Mouse (Mus musculus): ENCODE results near the gene Trim13. TPM values are rescaled to one million over a fixed set of nuclear protein-coding genes. Genes with fewer than 3 reads are reported as not detected.
A peak's percentile ranks its signal among the peaks of the same experiment; 100 is the strongest.
"Not testable (repeated sequence)": the region's sequence is repeated elsewhere in the genome, so short reads cannot be mapped to it uniquely, and the experiment has no call there.

Gene Trim13
- polyA plus RNA-seq (2015; fragmentation: Nextera tagmentation; extraction: Ambion mirVana) = 58.9 and 59.0 TPM in 2 replicates

DNA sequence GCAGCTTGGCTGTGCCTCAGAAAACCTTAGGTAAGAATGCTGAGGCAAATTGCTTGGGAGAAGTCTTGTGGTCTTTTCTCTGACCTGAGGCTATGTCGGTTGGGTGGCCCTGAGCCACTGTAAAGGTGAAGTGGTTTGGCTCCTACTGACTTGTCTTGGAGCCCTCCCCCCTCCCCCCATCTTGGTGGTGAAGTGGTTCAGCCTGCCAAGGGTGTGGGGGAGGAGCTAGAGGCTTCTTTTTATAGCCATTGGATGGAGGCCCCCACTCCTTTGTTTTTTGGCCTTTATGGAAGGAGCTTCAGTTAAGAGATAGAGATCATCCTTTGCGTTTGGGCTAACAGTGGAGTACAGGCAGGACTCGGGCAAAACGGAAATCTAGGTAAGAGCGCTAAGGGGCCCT, at the start of gene Trim13:
Gene Trim13 (plus strand): TSS at position 280 of the 400 bp plus-strand sequence.
- peaks cover 4% of the 10 kb centered on the region; the same call in 1 of the 2 replicates for H3K36me3 ChIP-seq
- H3K27ac ChIP-seq (replicated peaks) = no peak within 1 kb of the TSS
- no peak for ATAC-seq (ENCODE audit: low read depth)
- peak within 1 kb of the TSS; percentile 83 for H3K4me3 ChIP-seq
- H3K4me2 ChIP-seq = peak within 1 kb of the TSS; percentile 68
- peak within 1 kb of the TSS; percentile 93 for H3K9ac ChIP-seq
- H3K9me3 ChIP-seq = no peaks in the 10 kb centered on the region
- 39% methylated on average over 5 of the region's 5 CpGs for WGBS
- peaks cover 25% of the 10 kb centered on the region for H3K4me1 ChIP-seq (replicated peaks)
- H3K27me3 ChIP-seq = no peaks in the 10 kb centered on the region

DNA sequence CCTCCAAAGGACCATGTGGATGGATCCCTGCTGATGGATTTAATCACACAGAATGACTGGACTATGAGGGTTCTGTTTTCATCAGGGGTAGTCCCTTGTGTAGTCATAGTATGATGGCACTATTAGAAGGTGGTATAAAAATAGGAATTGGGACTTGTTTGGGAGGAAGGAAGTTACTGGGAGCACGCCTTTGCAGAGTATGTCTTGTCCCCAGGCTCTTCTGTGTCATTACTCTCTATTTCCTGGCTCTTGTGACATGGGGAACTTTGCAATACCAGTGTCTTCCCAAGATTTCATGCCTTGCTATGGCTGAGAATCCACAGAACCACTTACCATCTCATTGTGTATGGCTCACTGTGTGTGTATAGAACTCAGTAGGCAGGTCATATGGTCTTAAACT, 49.4 kb upstream of the Trim13 start:
- Histone ChIP-seq H3K27me3 (no peaks in the 10 kb centered on the region), H3K36me3 (peaks cover 24% of the 10 kb centered on the region), H3K4me2 (no peak overlapping the region), H3K4me1 (replicated peaks) (no peaks in the 10 kb centered on the region), H3K9ac (no peak overlapping the region), H3K9me3 (no peaks in the 10 kb centered on the region), H3K27ac (replicated peaks) (no peak overlapping the region), H3K4me3 (no peak overlapping the region)
- WGBS = 89% methylated on average over 1 of the region's 1 CpGs
- ATAC-seq (ENCODE audit: low read depth) = no peak

DNA sequence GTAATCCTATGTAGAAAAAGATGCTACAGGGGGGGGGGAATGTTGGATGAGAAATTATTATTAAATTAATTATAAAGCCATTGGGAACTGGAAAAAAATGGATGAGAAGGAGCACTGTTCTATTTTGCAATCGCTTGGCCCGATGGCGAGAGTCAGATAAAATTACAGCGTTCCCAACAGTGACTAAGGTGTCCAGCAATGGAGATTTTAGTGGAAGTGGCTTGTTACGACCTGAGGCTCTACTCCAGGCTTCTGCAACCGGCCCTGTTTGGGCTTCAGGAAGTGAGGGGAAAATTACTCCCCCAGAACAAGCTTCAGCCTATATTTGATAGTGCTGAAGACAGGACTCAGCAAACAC, 42.1 kb upstream of the Trim13 start:
- H3K27me3 ChIP-seq = no peaks in the 10 kb centered on the region
- 5% methylated on average over 6 of the region's 6 CpGs for WGBS
- ATAC-seq (ENCODE audit: low read depth) = no peak
- peak overlapping the region; percentile 71 for H3K4me3 ChIP-seq
- H3K27ac ChIP-seq (replicated peaks) = peak overlapping the region; percentile 91
- H3K4me1 ChIP-seq (replicated peaks) = peaks cover 4% of the 10 kb centered on the region
- H3K9ac ChIP-seq = peak overlapping the region; percentile 83
- no peaks in the 10 kb centered on the region for H3K9me3 ChIP-seq
- H3K36me3 ChIP-seq = no peaks in the 10 kb centered on the region
- peak overlapping the region; percentile 68 for H3K4me2 ChIP-seq

DNA sequence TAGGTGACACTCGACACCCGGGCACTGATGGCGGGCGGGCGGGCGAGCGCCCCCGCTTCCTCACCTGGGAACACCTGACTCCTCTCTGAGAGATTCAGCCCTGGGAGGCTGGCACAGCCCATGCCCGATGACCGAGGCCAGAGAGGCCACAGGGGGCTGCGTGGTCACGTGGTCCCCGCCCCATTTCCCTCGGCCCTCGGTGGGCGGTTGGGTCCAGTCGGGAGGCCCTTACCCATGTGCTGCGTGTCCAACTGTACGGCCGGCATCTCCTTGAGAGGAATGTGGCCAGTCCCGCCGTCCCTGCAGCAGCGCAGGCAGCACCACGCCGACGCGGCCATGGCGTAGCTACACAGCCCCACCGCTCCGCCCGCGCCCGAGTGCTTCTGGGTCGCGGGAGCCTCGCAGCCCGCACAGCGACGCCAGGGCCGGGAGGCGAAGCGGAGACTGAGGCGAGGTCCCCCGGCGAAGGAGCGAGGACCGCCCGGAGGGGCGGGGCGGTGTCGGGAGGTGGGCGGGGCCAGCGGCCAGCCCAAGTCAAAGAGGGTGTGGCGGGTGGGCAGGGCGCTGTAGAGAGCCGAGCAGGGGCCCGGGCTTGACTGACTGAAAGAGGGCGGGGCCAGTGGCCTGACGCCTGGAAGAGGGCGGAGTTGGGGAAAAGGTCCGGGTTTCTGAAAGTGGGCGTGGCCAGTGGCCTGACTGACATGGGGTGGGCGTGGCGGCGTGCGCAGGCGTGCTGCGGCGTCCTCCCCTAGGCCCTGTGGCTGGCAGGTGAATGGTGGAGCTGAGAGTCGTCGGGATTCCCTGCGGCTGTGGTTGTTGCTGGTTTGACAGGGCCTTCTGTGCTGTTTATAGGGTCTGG, 41.5 kb upstream of the Trim13 start, which contains the start of gene Spryd7:
Gene Spryd7 (minus strand): TSS at position 598 of the 859 bp plus-strand sequence.
- Histone ChIP-seq H3K4me3 (peak within 1 kb of the TSS; percentile 71), H3K4me2 (peak within 1 kb of the TSS; percentile 68), H3K9ac (peak within 1 kb of the TSS; percentile 83), H3K4me1 (replicated peaks) (peaks cover 4% of the 10 kb centered on the region), H3K27me3 (no peaks in the 10 kb centered on the region), H3K27ac (replicated peaks) (peak within 1 kb of the TSS; percentile 91), H3K36me3 (no peaks in the 10 kb centered on the region), H3K9me3 (no peaks in the 10 kb centered on the region)
- ATAC-seq (ENCODE audit: low read depth) = peak; percentile 99
- WGBS = under 1% methylated on average over 71 of the region's 72 CpGs

DNA sequence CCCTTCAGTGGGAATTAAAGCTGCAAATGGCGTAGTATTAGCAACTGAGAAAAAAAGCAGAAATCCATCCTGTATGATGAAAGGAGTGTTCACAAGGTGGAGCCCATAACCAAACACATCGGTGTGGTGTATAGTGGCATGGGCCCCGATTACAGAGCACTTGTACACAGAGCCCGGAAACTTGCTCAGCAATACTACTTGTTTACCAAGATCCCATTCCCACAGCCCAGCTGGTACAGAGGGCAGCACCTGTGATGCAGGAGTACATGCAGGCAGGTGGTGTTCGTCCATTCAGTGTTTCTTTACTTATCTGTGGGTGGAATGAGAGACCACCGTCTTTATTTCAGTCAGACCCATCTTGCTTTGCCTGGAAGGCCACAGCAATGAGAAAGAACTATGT, 39.1 kb upstream of the Trim13 start:
- H3K4me1 ChIP-seq (replicated peaks) = peaks cover 4% of the 10 kb centered on the region
- H3K9ac ChIP-seq = no peak overlapping the region
- 89% methylated on average over 6 of the region's 6 CpGs for WGBS
- no peaks in the 10 kb centered on the region for H3K36me3 ChIP-seq
- no peak for ATAC-seq (ENCODE audit: low read depth)
- H3K27me3 ChIP-seq = no peaks in the 10 kb centered on the region
- H3K4me2 ChIP-seq = no peak overlapping the region
- no peaks in the 10 kb centered on the region for H3K9me3 ChIP-seq
- H3K27ac ChIP-seq (replicated peaks) = no peak overlapping the region
- H3K4me3 ChIP-seq = no peak overlapping the region

DNA sequence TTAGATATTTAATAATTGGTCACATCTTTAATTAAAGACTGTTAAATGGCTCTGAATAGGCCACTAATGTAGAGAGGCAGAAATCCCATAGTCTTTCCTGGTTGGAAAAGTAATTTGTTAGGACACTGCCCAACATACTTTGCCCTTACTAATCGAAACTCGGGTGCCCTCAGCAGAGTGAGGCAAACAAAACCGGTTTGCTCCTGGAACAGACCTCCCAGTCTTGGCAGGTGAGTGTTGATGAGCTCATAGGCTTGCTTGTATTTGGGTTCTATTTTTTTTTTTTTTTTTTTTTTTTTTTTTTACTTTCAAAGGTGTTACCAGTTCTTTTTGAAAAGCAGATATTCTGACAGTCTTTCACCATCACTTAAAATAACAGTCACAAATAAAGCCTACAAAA, 38.2 kb upstream of the Trim13 start:
- H3K4me2 ChIP-seq = no peak overlapping the region
- peaks cover 4% of the 10 kb centered on the region for H3K4me1 ChIP-seq (replicated peaks)
- ATAC-seq (ENCODE audit: low read depth) = no peak
- 79% methylated on average over 3 of the region's 3 CpGs for WGBS
- H3K9ac ChIP-seq = no peak overlapping the region
- H3K27me3 ChIP-seq = no peaks in the 10 kb centered on the region
- H3K27ac ChIP-seq (replicated peaks) = no peak overlapping the region
- no peak overlapping the region for H3K4me3 ChIP-seq
- no peaks in the 10 kb centered on the region for H3K36me3 ChIP-seq
- H3K9me3 ChIP-seq = no peaks in the 10 kb centered on the region

DNA sequence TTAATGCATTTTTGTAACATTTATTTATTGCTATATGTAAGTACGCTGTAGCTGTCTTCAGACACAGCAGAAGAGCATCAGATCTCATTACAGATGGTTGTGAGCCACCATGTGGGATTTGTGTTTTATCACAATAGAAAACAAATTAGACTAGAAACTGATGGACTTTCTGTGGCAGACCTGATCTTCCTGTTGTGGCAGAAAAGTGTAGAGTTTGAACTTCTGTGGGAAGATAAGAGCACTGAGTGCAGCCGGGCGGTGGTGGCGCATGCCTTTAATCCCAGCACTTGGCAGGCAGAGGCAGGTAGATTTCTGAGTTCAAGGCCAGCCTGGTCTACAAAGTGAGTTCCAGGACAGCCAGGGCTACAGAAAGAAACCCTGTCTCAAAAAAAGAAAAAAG, 31.8 kb upstream of the Trim13 start:
- H3K4me2 ChIP-seq; H3K4me1 ChIP-seq (replicated peaks): not testable (repeated sequence)
- WGBS = 97% methylated on average over 4 of the region's 4 CpGs

DNA sequence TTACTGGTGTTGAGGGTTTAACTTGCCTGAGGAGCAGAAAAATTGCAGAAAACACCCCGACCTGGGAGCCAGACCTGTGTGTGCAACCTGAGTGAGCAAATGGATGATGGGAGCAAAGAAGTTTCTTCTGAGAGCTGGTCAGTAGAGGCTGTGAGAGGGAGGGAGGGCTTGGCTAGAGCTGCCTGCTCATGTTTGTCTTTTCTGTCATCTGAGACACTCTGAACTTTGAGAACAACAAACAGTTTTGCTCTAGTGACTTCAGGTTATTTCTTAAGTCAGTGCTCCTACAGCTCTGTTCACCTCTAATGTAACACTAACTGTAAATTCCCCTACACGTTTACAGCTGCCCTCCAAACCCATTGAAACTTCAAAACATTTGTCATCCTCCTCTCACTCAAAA, 28.7 kb upstream of the Trim13 start:
- no peak overlapping the region for H3K4me2 ChIP-seq

More for the DNA sequence above, 31.8 kb upstream of the Trim13 start:
- H3K27me3 ChIP-seq; H3K9me3 ChIP-seq; H3K9ac ChIP-seq; ATAC-seq (ENCODE audit: low read depth); H3K36me3 ChIP-seq; H3K4me3 ChIP-seq; H3K27ac ChIP-seq (replicated peaks): not testable (repeated sequence)

DNA sequence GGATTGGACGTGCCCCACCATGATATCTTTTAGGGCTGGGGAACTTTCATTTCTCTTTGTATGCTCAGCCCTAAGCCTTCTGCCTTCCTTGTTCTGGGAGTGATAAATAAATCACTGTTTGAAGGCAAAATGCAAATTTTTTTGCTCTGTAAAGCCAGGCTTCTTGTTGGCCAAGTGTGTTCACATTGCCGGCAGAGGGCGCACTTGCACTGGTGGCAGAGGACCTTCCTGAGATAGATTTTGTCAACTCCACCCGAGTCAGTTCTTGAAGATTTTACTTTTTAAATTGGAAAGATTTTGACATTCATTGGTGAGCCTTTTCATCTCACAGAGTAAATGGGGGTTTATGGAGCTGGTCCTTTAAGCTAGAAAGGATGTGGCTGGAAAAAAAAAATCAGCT, 26.7 kb upstream of the Trim13 start:
- no peaks in the 10 kb centered on the region for H3K9me3 ChIP-seq
- WGBS = 6% methylated on average over 4 of the region's 4 CpGs
- no peaks in the 10 kb centered on the region for H3K36me3 ChIP-seq
- H3K4me3 ChIP-seq = no peak overlapping the region
- H3K27ac ChIP-seq (replicated peaks) = no peak overlapping the region
- no peak overlapping the region for H3K9ac ChIP-seq
- H3K4me2 ChIP-seq = no peak overlapping the region
- H3K4me1 ChIP-seq (replicated peaks) = no peaks in the 10 kb centered on the region
- no peaks in the 10 kb centered on the region for H3K27me3 ChIP-seq
- no peak for ATAC-seq (ENCODE audit: low read depth)

More for the DNA sequence above, 28.7 kb upstream of the Trim13 start:
- H3K4me1 ChIP-seq (replicated peaks) = no peaks in the 10 kb centered on the region
- no peaks in the 10 kb centered on the region for H3K9me3 ChIP-seq
- no peak overlapping the region for H3K4me3 ChIP-seq
- H3K27me3 ChIP-seq = no peaks in the 10 kb centered on the region
- H3K27ac ChIP-seq (replicated peaks) = no peak overlapping the region
- ATAC-seq (ENCODE audit: low read depth) = no peak
- no peaks in the 10 kb centered on the region for H3K36me3 ChIP-seq
- WGBS = 64% methylated on average over 2 of the region's 2 CpGs
- no peak overlapping the region for H3K9ac ChIP-seq

DNA sequence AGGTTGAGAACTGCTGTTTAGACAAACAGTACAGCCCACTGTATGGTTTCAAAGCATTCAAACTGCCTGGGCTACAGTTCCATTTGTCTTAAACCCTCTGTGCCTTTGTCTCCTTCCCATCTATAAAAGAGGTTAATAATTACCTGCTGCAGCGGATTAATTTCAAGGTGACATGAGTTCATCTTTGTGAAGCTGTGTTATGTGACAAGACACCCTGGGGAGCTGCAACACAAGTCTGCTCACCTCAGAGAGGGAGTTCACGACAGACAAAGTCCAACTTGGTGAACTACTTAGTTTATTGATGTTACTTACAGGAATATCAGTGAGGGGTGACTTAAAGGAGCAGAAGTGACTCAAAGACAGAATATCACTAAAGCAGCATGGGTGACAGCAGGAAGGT, 25.9 kb upstream of the Trim13 start:
- no peaks in the 10 kb centered on the region for H3K36me3 ChIP-seq
- WGBS = 64% methylated on average over 2 of the region's 2 CpGs
- no peak overlapping the region for H3K4me2 ChIP-seq
- H3K9ac ChIP-seq = no peak overlapping the region
- H3K4me3 ChIP-seq = no peak overlapping the region
- H3K27me3 ChIP-seq = no peaks in the 10 kb centered on the region
- no peaks in the 10 kb centered on the region for H3K9me3 ChIP-seq
- H3K4me1 ChIP-seq (replicated peaks) = no peaks in the 10 kb centered on the region
- no peak for ATAC-seq (ENCODE audit: low read depth)
- H3K27ac ChIP-seq (replicated peaks) = no peak overlapping the region

DNA sequence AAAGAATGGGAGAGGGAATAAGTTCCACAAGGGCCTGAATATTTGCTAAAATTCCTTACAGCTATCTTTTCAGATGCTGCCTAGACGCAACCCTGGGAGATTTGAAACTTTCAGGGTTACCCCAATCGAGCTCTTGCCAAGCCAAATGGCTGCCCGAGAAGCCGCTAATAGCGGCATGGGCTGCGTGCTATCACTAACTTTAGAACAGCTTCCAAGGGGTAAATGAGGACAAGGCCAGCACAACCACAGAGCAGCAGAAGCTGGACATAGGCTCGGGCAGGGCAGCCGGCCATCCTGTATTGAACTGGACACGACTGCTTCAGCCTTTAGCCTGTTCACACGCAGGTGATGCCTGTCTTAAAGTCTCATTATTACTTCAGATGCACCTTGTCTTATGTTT, 23.0 kb upstream of the Trim13 start:
- no peak overlapping the region for H3K4me3 ChIP-seq
- H3K9me3 ChIP-seq = no peaks in the 10 kb centered on the region
- no peaks in the 10 kb centered on the region for H3K4me1 ChIP-seq (replicated peaks)
- WGBS = 89% methylated on average over 10 of the region's 10 CpGs
- no peak for ATAC-seq (ENCODE audit: low read depth)
- H3K9ac ChIP-seq = no peak overlapping the region
- no peak overlapping the region for H3K27ac ChIP-seq (replicated peaks)
- H3K36me3 ChIP-seq = no peaks in the 10 kb centered on the region
- no peaks in the 10 kb centered on the region for H3K27me3 ChIP-seq
- no peak overlapping the region for H3K4me2 ChIP-seq

DNA sequence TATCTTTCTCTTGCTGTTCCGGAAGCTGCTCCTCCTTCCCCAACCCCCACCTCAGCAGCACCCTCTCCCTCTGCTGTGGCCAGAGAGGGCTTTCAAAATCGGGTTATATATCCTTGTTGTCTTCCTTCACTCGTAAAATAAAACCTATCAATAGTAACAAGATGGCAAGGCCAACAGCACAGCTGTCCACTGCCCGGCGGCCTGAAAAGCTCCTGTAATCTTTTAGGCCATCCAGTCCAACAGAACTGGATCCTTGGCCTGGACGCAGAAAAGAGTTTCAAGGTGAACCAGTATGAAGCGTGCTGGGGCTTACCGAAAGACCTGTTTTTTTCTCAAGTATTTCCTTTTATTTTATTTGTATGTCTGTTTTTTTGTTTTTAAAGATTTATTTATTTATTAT, 22.1 kb upstream of the Trim13 start:
- Histone ChIP-seq H3K27me3 (no peaks in the 10 kb centered on the region), H3K9me3 (no peaks in the 10 kb centered on the region), H3K4me1 (replicated peaks) (no peaks in the 10 kb centered on the region), H3K4me3 (no peak overlapping the region), H3K36me3 (no peaks in the 10 kb centered on the region), H3K27ac (replicated peaks) (no peak overlapping the region), H3K4me2 (no peak overlapping the region), H3K9ac (no peak overlapping the region)
- ATAC-seq (ENCODE audit: low read depth) = no peak
- 91% methylated on average over 8 of the region's 8 CpGs for WGBS

All from neural tube, embryonic 13.5 days (tissue).